Mouse (Mus musculus) neural tube, embryonic 11.5 days (tissue): Measurements from ENCODE around the gene Tctn1. TPM values are rescaled to one million over a fixed set of nuclear protein-coding genes. Genes with fewer than 3 reads are reported as not detected.

Source experiments
- ATAC-seq: fragments of 200-750 bp; cut with Nextera tagmentation; 2 replicates; pipeline ENCODE4 v1.8.0; 2017; ENCODE audit warnings: moderate number of reproducible peaks, mild to moderate bottlenecking, moderate TSS enrichment, moderate library complexity; ENCODE audit not compliant: insufficient read depth, low FRiP score, low TSS enrichment
- DNase-seq: peaks from one replicate; pipeline ENCODE4 v3.0.0-alpha.2; 2015; ENCODE audit warnings: low spot score
- H3K27ac ChIP-seq: fragments of 300-500 bp; sonication (generic); 2 replicates; pipeline ENCODE4 v1.5.1; 2014; ENCODE audit warnings: low read depth, mild to moderate bottlenecking, low read length
- H3K27me3 ChIP-seq: fragments of 300-500 bp; sonication (generic); 2 replicates; pipeline ENCODE4 v1.6.1; 2014; ENCODE audit warnings: mild to moderate bottlenecking, low read length, mixed read lengths; ENCODE audit not compliant: control insufficient read depth, insufficient read depth
- H3K36me3 ChIP-seq: fragments of 300-500 bp; sonication (generic); 2 replicates; pipeline ENCODE4 v1.6.1; 2014; ENCODE audit warnings: mild to moderate bottlenecking, low read length, moderate library complexity, mixed read lengths; ENCODE audit not compliant: control insufficient read depth, insufficient read depth
- H3K4me1 ChIP-seq: fragments of 300-500 bp; sonication (generic); 2 replicates; pipeline ENCODE4 v1.6.1; 2014; ENCODE audit warnings: low read length, mixed read lengths; ENCODE audit not compliant: control insufficient read depth, insufficient read depth
- H3K4me2 ChIP-seq: fragments of 300-500 bp; sonication (generic); 2 replicates; pipeline ENCODE4 v1.6.1; 2014; ENCODE audit warnings: low read depth, mild to moderate bottlenecking, moderate library complexity
- H3K4me3 ChIP-seq: fragments of 300-500 bp; sonication (generic); 2 replicates; pipeline ENCODE4 v1.5.1; 2014; ENCODE audit warnings: low read depth, low read length
- H3K9ac ChIP-seq: fragments of 300-500 bp; sonication (generic); 2 replicates; pipeline ENCODE4 v1.6.1; 2014; ENCODE audit warnings: mild to moderate bottlenecking, low read length
- H3K9me3 ChIP-seq: fragments of 300-500 bp; sonication (generic); 2 replicates; pipeline ENCODE4 v1.6.1; 2016; ENCODE audit warnings: low read length; ENCODE audit not compliant: control insufficient read depth
- WGBS: fragments of 180-500 bp; shearing (Covaris S2); extraction: QIAGEN DNeasy Blood & Tissue Kit; methylation state at CpG from one replicate; pipeline ENCODE4 v1.1.7; 2014; 5-methylcytosine and 5-hydroxymethylcytosine counted together
- polyA plus RNA-seq: library from polyadenylated mRNA; unstranded; fragments of >200 nt; fragmentation: Nextera tagmentation; extraction: Ambion mirVana; gene quantifications from 2 replicates; pipeline ENCODE4 v1.2.1, GENCODE M21; 2014

Gene Tctn1
- polyA plus RNA-seq, 1 experiment from 2014 or later, result 4.5 TPM

DNA sequence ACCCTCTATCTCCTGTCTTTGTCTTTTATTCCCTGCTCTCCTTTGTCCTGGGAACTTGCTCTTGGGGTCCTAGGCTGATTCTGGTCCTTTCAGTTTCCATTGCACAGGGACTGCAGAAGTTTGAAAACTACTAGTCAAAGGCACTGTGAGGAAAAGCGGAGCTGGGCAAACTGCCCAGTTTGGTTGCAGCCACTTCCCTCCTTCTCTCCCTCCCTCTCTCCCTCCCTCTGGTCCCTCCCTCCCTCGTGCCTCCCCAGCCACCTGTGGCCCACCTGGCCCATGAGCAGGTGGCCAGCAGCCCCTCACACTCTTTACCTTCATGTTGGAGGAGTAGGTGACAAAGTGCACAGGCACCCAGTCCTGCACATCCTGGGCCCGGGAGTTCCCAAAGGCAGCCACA, 19.1 kb downstream of the Tctn1 start:
- Histone ChIP-seq H3K27ac (no peak overlapping the region), H3K4me1 (no peaks in the 10 kb centered on the region), H3K9me3 (no peaks in the 10 kb centered on the region), H3K4me2 (no peak overlapping the region), H3K4me3 (no peak overlapping the region), H3K9ac (no peak overlapping the region), H3K27me3 (no peaks in the 10 kb centered on the region), H3K36me3 (peaks cover 13% of the 10 kb centered on the region)
- 70% methylated on average over 3 of the region's 3 CpGs for WGBS
- DNase-seq, result no peak
- no peak for ATAC-seq

DNA sequence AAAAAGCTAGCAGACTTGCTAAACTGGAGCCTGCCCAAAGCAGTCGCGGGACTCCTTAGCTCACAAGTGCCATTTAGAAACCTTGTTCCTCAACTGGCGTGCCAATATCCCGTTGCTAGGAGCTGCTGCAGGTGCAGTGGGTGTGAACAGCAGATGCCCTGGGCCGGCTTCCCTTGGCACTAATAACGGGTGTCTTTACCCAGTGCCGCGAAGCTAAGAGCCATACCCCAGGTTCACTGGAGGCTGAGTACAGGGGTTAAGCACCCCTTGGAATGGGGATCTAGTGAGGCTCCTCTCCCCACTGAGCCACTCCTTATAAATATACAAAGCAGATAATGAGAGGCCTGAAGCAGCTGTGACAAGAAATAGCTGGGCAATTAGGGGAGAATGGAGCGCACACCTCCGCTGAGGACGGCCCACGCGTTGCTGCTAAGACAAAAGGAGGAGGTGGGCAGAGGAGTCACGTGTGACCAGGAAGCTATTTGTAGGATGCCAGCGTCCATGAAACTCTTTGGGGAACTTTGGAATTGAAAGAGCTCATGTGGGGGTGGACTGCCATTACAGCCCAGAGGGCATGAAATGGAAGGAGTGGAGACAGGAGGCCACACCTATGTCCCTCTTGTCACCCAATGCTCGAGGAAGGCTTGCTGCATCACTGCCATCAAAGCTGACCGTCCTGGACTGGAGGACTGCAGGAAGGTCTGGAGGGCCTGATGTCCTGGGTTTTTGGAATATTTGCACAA, 20.3 kb downstream of the Tctn1 start:
- Histone ChIP-seq H3K9me3 (no peaks in the 10 kb centered on the region), H3K4me1 (no peaks in the 10 kb centered on the region), H3K36me3 (peaks cover 13% of the 10 kb centered on the region), H3K4me3 (no peak overlapping the region), H3K27ac (no peak overlapping the region), H3K4me2 (no peak overlapping the region), H3K9ac (no peak overlapping the region), H3K27me3 (no peaks in the 10 kb centered on the region)
- ATAC-seq (no peak), DNase-seq (no peak)
- WGBS, result 82% methylated on average over 17 of the region's 17 CpGs

GRCm38 (mm10) chr5:122242521-122243123, 21.6 kb downstream of the Tctn1 start:
- Histone ChIP-seq H3K9ac (no peak overlapping the region), H3K27me3 (no peaks in the 10 kb centered on the region), H3K36me3 (peaks cover 10% of the 10 kb centered on the region), H3K4me3 (no peak overlapping the region), H3K9me3 (no peaks in the 10 kb centered on the region), H3K4me2 (no peak overlapping the region), H3K27ac (no peak overlapping the region), H3K4me1 (no peaks in the 10 kb centered on the region)
- ATAC-seq, result no peak
- DNase-seq, result no peak
- 86% methylated on average over 6 of the region's 6 CpGs for WGBS

GRCm38 (mm10) chr5:122240989-122241388, 23.3 kb downstream of the Tctn1 start:
- ATAC-seq, result no peak

DNA sequence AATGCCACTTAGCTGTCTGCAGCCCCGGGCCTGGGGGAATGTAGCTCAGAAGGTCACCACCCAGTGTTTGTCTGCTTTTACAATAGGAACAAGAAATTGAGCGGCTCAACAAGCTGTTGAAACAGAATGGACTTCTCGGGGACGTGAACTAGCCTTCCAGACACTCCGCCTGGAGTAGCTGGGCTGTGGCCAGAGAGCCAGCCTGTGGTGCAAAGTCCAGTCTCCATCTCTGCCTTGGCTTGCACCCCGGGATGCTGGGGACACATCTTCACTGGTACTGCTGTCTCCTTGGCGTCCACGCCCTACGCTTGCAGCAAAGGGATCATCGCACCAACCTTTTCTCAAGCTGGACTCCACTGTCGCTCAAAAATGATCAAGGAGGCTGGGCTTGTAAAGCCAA, 23.7 kb downstream of the Tctn1 start:
- no peaks in the 10 kb centered on the region for H3K4me1 ChIP-seq
- no peak overlapping the region for H3K4me2 ChIP-seq
- DNase-seq, result no peak
- no peak overlapping the region for H3K27ac ChIP-seq
- 92% methylated on average over 11 of the region's 11 CpGs for WGBS
- no peak overlapping the region for H3K4me3 ChIP-seq
- H3K27me3 ChIP-seq, result no peaks in the 10 kb centered on the region
- H3K36me3 ChIP-seq, result peaks cover 10% of the 10 kb centered on the region
- no peak overlapping the region for H3K9ac ChIP-seq
- ATAC-seq, result no peak
- H3K9me3 ChIP-seq, result no peaks in the 10 kb centered on the region

More at GRCm38 (mm10) chr5:122240989-122241388, 23.3 kb downstream of the Tctn1 start:
- Histone ChIP-seq H3K9ac (no peak overlapping the region), H3K4me3 (no peak overlapping the region), H3K36me3 (peaks cover 10% of the 10 kb centered on the region), H3K27ac (no peak overlapping the region), H3K9me3 (no peaks in the 10 kb centered on the region), H3K27me3 (no peaks in the 10 kb centered on the region), H3K4me1 (no peaks in the 10 kb centered on the region), H3K4me2 (no peak overlapping the region)
- 44% methylated on average over 1 of the region's 1 CpGs for WGBS
- DNase-seq, result no peak

GRCm38 (mm10) chr5:122239618-122240017, 24.6 kb downstream of the Tctn1 start:
- H3K27ac ChIP-seq, result no peak overlapping the region
- no peak overlapping the region for H3K4me3 ChIP-seq
- ATAC-seq (no peak), DNase-seq (no peak)
- no peaks in the 10 kb centered on the region for H3K9me3 ChIP-seq
- 92% methylated on average over 7 of the region's 7 CpGs for WGBS
- H3K4me1 ChIP-seq, result no peaks in the 10 kb centered on the region
- peaks cover 8% of the 10 kb centered on the region for H3K36me3 ChIP-seq
- H3K9ac ChIP-seq, result no peak overlapping the region
- H3K27me3 ChIP-seq, result no peaks in the 10 kb centered on the region
- no peak overlapping the region for H3K4me2 ChIP-seq

- ATAC-seq, result no peak
- no peaks in the 10 kb centered on the region for H3K27me3 ChIP-seq
Measured at GRCm38 (mm10) chr5:122237200-122237599, 27.1 kb downstream of the Tctn1 start.

DNA sequence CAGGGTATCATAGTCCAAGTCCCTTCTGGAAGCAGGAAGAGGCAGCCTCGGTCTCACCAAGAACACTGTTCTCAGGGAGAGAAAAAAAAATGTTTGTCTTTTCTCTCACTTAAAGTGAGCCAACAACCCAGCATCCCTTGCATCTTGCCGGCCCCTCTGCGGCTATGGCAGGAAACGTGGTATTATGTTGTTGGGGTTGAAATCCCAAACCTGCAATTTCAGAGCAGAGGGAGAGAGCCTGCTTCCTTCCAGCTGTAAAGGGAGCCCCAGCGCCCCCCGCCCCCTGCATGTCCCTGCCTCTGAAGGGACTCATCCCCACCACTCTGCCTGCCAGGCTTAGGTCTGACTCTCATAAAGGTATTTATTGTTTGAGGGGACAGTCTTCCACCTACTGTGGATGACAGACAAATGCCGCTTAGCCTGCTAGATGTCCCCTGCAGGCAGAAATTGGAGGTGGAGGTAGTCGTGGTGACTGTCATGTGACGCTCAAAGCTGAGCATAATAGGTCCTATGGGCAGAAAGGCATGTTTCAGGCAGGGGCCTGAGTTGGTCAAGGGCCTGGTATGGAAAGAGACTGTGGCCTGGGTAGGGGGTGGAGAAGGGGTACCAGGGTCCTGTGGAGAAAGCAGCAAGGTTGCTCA, 28.9 kb downstream of the Tctn1 start:
- WGBS, result 76% methylated on average over 9 of the region's 9 CpGs
- Histone ChIP-seq H3K4me3 (no peak overlapping the region), H3K4me2 (no peak overlapping the region), H3K9ac (no peak overlapping the region), H3K36me3 (no peaks in the 10 kb centered on the region; the same call in 1 of the 2 replicates), H3K9me3 (no peaks in the 10 kb centered on the region), H3K27me3 (no peaks in the 10 kb centered on the region), H3K27ac (no peak overlapping the region), H3K4me1 (no peaks in the 10 kb centered on the region)
- no peak for ATAC-seq
- DNase-seq, result no peak

More at GRCm38 (mm10) chr5:122237200-122237599, 27.1 kb downstream of the Tctn1 start:
- Histone ChIP-seq H3K4me3 (no peak overlapping the region), H3K4me1 (no peaks in the 10 kb centered on the region), H3K9ac (no peak overlapping the region), H3K9me3 (no peaks in the 10 kb centered on the region), H3K36me3 (peaks cover 8% of the 10 kb centered on the region), H3K4me2 (no peak overlapping the region), H3K27ac (no peak overlapping the region)
- WGBS, result 75% methylated on average over 5 of the region's 5 CpGs
- no peak for DNase-seq
